Mouse (Mus musculus): Measurements from ENCODE around the gene Phrf1.

The Phrf1 gene

GRCm38 (mm10) chr7:141228279-141229067 lies at the start of gene Phrf1:
Phrf1 (plus strand) TSS chr7:141228784.
- peak; percentile 89 for DNase-seq

DNA sequence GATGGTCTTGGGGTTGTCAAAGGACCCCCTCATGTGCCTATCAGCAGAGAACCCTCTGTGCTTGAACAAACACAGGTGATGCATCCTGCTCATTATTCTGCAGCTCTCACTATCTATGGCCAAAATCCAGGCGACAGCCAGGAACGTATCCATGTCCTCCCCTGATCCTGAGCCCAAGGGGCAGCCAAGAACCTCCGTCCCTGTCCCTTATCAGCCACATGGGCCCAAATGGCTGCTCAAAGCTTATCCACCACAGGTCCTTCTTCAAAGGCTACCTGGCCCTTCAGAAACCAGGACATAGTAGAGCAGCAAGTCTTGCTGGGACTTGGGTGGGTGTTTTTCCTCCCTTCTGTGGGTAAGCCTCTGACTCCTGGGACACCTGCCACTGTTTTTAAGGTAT lies 40.4 kb upstream of the Phrf1 start:
- no peak for DNase-seq

DNA sequence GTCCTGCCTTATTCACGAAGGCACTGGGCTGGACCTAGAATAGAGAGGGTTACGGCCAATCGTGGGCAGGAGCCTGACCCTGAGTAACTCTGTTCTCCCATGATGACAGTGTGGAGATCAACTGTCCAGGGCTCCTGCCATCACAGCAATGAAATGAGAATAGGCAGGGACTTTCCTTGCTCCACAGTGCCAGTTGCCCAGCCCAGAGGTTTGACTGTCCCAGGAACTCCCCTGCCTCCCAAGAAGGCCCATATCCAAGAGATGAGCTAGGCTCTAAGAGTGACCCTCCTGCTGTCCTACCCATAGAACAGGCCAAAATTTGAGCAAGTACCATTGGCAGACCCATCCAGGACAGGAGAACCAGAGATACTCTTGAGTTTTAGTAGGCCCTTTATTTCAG lies 39.9 kb upstream of the Phrf1 start:
- DNase-seq, result no peak

DNA sequence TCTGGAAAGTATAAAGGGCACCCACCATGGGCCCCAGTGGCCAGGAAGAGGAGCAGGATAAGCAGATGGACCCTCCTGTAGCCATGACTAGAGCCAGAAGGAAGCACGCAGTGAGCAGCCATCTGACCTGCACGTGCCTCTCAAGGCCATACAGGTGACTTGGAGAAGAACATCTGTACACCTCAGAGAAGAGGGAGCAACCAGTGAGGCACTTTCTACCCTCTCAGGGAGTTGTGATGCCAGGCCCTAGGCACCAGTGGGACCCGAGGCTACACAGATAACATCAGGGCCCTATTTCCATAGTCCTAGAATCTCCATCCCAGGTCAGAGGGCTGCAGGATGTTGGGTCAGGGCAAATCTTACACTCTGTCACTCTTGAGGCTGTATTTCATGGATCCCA lies 38.4 kb upstream of the Phrf1 start:
- no peak for DNase-seq

- DNase-seq, result no peak
These were observed 37.5 kb upstream of the Phrf1 start for GRCm38 (mm10) chr7:141191036-141191435.

DNA sequence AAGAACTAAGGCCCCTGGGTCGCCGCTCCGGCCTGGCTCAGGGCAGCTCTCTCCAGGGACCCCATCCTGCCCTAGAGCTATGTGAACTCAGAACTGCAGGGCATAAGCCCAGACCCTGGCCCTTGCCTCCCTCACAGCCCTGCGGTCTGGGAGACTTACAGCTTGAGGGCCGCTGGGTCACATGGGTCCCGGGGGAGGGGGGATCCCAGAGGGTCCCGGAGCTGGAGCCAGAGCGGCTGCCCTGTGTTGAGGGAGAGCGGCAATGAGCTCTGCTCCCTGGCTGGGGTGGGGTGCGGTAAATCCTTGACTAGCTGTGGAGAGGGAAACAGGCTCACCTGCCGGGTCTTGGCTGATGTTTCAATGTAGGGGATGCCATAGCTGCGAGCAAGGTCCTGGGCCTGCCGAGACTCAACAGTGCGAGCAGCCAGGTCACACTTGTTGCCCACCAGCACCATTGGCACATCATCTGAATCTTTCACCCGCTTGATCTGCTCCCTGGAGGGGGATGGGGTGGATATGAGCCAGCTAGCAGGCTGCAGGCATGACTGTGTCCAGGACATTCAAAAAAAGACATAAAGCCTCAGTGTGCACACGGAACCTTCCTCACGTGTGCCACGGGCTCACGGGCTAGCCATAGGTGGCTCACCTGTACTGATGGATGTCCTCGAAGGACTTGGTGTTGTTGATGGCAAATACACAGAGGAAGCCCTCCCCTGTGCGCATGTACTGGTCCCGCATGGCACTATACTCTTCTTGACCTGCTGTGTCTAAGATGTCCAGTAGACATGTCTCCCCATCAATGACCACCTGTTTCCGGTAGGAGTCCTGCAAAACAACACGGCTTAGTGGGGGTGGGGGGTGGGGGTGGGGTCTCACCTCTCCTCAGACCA lies 36.5 kb upstream of the Phrf1 start:
- DNase-seq, result no peak

GRCm38 (mm10) chr7:141192776-141193347 lies 35.7 kb upstream of the Phrf1 start:
- DNase-seq, result no peak

- peak; percentile 62 for DNase-seq
These were observed 35.2 kb upstream of the Phrf1 start for GRCm38 (mm10) chr7:141193348-141193856.

- DNase-seq, result peak; percentile 99
These were observed 34.6 kb upstream of the Phrf1 start, which contains the start of the genes Hras and Lrrc56 for GRCm38 (mm10) chr7:141193948-141194347. Hras (minus strand) TSS chr7:141194005. Lrrc56 (plus strand) TSS chr7:141194157.

DNA sequence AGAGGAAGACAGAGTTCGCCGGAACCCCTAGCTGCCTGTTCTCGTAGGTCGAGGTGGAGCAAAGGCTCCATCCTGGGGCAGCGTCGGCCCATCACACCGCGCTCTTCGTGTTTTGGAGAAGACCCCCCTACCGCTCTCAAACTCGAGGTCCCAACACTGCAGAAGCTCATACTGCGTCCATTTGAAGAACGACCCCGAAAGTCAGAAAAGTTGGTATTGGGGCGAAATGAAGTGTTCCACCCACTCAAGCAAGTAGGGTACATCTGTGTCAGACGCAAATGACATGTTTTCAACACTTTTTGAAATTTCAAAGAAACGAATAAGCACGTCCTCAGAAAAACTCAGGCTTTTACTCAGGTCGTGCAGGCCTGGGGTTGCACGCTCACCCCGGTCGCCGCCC lies 34.2 kb upstream of the Phrf1 start:
- DNase-seq, result no peak

- peak; percentile 85 for DNase-seq
These were observed 33.8 kb upstream of the Phrf1 start for GRCm38 (mm10) chr7:141194830-141195229.

DNA sequence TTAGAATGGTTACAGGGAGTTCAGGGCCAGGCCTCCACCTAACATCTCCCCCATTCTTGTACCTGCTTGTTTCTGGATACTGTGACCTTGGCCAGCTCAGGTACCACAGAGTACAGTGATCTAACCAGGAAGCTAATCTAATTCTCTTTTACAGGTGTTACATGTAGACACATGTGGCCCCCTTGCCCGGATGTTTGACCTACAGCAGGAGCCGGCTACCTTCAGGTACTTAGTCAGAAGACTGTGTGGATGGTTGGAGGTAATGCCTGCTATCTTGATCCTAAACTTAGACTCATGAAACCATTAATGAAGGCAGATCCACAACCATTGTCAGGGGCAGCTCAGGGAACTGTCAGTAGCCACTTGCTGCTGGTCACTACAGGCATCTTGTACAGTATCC lies 32.8 kb upstream of the Phrf1 start:
- no peak for DNase-seq

GRCm38 (mm10) chr7:141196619-141197282 lies 31.8 kb upstream of the Phrf1 start:
- DNase-seq, result no peak

GRCm38 (mm10) chr7:141198121-141198520 lies 30.5 kb upstream of the Phrf1 start:
- DNase-seq, result no peak

DNA sequence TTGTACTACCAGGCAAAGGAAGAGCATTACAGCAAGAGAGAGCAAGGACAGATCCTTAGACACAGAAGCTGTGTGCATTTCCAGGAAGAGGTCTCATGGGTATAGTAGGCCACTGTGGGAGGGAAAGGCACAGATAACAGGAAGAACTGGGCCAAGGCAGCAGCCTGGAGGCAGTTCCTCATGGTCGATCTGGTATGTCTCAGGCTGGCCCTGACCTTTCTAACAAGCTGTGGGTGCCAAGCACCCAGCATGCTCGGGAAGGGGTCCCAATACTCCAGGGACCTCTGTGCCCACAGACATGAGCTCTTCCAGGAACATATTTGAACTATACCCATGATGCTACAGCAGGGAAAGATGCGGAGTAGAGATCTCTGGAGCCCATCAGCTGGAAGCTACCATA lies 24.0 kb upstream of the Phrf1 start:
- no peak for DNase-seq

- DNase-seq, result no peak
These were observed 23.1 kb upstream of the Phrf1 start for GRCm38 (mm10) chr7:141205504-141205903.

GRCm38 (mm10) chr7:141206182-141206937 lies 22.2 kb upstream of the Phrf1 start:
- no peak for DNase-seq

GRCm38 (mm10) chr7:141209526-141209925 lies 19.1 kb upstream of the Phrf1 start:
- DNase-seq, result no peak

GRCm38 (mm10) chr7:141210137-141210536 lies 18.4 kb upstream of the Phrf1 start:
- DNase-seq, result no peak

GRCm38 (mm10) chr7:141210606-141211131 lies 17.9 kb upstream of the Phrf1 start:
- DNase-seq, result no peak

GRCm38 (mm10) chr7:141213133-141213532 lies 15.5 kb upstream of the Phrf1 start:
- DNase-seq, result no peak
